Mouse (Mus musculus) gastrocnemius, adult 8-10 months (tissue): Measurements from ENCODE around the gene Rybp. TPM values are rescaled to one million over a fixed set of nuclear protein-coding genes. Genes with fewer than 3 reads are reported as not detected.

Experiments
- DNase-seq, 2 experiments: peaks; one replicate each; pipeline ENCODE4 v3.0.0; 2022; ENCODE audit warnings: low spot score in 2 of 2
- total RNA-seq, 4 experiments: library from RNA; stranded (reverse); gene quantifications; 2 replicates each; pipeline ENCODE4 v1.2.4; 2022

The Rybp gene
- 1 to 10 TPM; 4.0 to 5.4 (median 4.9) TPM for total RNA-seq

DNA sequence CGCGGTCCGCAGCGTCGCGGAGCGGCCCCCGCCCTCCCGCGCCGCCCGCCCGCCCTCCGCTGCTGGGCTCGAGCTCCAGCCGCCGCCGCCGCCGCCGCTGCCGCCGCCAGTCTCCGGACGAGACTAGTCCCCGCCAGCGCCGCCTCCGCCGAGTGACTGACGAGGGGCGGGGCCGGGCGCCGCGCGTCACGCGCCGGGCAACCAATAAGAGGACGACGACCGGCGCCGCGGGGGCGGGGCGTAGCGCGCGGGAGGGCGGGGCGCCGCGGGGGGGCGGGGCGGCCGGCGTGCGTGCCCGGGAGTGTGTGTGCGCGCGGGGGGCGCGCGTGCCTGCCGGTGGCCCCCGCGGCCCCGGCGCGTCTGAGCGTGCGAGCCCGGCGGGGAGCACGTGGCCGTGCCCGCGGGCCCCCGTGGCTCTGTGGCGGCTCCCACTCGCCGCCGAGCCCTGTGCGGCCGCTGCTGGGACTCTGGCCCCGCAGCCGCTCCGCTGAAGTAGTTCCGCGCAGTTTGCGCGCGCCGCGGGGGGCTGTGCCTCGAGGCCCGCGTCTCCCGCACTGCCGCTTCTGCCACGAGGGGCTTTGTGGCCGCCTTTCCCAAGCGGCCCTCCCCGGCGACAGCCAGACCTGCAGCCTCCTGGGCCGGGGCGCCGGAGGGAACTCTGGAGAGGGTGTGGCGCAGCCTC, at the start of gene Rybp:
TSS of gene Rybp (minus strand) at position 152 of the 682 bp plus-strand sequence.
- DNase-seq, result peak; percentile 92 to 95

GRCm38 (mm10) chr6:100336591-100337148, 49.4 kb upstream of the Rybp start:
- DNase-seq, result peak; percentile 6 to 30

GRCm38 (mm10) chr6:100335506-100336144, 48.3 kb upstream of the Rybp start:
- DNase-seq, result no peak

- no peak for DNase-seq
Measured at GRCm38 (mm10) chr6:100333745-100334144, 46.5 kb upstream of the Rybp start.

DNA sequence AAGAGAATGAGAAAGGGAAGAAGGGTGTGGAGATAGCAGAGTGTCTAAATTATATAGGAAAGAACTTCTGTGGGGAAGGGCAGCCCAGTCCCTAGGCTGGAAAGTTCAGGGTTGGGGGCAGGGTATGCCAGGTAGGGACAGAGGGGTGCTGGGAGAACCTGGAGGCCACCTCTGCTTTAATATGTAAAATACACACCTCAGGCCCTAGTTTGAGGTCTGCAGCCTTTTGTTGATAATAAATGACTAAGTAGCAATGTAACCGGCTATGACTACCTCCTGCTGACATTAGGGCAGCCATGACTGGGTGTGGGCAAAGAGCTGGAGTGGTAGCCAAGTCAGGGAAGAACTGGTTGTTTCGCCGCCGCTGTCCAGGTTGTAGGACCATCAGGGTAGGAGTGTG, 45.2 kb upstream of the Rybp start:
- no peak for DNase-seq

DNA sequence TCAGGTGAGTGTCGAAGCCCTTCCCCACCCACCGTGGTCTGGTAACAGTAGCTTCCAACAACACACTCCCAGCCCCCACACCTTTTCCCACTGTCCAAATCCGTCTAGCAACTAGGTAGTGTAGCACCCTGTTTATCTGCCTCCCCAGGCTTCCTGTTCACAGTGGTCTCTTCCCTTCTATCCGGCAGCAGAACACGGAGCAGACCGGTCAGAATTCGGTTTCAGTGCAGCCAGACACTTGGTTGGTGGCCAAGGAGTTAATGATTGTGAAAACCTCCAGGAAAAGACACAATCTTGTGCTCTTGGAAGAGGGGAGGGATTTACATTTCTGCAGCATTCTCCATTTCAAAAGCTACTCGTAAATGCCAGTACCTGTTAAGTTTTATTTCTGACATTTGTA, 44.3 kb upstream of the Rybp start:
- DNase-seq, result no peak

- no peak for DNase-seq
Measured at GRCm38 (mm10) chr6:100331055-100331454, 43.8 kb upstream of the Rybp start.

DNA sequence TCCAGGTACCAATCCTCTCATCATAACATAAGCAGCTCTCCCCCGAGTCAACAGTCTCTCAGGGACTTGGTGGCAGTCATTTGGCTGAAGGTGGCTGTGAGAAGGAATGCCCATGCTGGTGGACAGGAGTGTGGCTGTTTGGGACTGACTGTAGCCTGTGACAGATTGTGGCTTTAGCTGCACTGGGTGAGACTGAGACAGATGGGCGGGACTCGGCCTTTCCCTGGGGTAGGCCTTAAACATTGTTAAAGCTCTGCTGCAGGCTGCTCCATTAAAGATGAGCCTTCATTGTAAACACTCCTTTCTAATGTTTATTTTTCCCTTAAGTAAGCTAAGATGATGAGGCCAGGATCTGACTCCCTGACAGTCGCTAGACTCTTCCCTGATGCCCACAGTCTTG, 42.3 kb upstream of the Rybp start:
- DNase-seq, result no peak

DNA sequence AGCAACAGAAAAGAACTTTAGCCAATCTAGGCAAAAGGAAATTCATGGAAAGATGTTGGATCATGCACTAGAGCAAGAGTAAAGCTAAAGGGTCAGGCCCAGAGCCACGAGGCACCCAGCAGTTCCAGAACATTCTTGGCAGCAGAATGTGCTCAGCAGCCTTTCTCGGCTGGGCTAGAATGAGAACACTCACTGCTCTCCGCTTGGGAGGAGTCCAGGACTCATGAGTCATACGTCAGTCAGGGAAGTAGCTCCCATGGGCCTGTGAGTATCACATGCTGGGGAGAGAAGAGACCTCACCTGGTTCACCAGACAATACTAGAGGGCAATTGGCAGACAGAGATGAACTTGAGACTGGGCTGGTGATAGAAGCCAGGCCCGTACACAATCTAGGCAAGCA, 39.8 kb upstream of the Rybp start:
- DNase-seq, result peak; percentile 75 to 81

DNA sequence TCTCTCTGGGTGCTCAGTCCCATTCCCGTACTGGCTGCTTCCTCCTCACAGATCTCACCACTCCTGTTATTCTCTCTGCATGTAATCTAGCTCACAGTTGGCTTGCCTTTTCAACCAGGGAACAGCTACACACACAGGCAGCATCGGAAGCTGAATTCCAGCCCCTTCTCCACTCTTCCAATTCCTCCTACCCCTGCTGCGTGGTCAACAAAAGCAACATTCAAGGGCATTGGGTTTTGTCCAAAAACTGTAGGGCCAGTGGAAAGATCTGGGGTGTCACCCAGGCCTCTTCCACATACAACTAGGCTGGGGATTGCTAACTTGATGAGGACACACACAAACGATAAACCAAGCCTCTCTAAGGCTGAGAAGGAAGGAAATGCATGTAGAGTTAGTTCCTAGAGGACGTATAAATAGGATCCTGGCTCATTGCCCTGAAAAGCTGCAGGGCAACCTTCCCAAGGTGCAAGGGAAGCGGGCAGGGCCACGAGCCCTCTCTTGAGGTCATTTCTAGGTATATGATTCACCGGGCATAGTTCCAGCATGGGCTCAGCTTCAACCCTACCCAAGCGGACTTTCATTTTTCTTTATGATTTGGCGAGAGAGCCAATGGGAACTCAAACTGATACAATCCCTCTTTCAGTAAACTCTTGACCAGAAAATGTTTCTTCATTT, 36.6 kb upstream of the Rybp start:
- DNase-seq, result no peak

DNA sequence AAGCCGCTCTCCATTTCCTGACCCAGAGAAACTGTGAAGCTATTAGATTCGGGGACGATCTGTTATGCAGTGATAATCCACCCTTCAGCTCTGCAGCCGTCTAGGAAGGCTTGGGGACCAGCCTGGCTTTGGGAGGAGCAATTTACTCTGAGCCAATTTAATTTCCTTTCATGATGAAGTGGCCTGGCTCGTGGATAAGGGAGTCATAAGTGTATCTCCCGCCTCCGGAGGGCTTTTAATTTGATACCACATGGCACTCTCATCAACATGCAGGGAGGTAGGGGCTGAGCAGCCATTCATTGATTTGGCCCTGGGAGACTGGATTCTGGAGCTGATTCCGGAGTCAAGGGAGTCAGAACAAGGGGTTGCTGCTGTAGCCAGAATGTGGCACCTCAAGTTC, 35.3 kb upstream of the Rybp start:
- DNase-seq, result no peak

GRCm38 (mm10) chr6:100322145-100322544, 34.9 kb upstream of the Rybp start:
- no peak for DNase-seq

GRCm38 (mm10) chr6:100314201-100314600, 26.9 kb upstream of the Rybp start:
- DNase-seq, result no peak

GRCm38 (mm10) chr6:100311167-100311566, 23.9 kb upstream of the Rybp start:
- no peak for DNase-seq

GRCm38 (mm10) chr6:100304831-100305230, 17.5 kb upstream of the Rybp start:
- no peak for DNase-seq

GRCm38 (mm10) chr6:100301410-100302108, 14.3 kb upstream of the Rybp start:
- no peak for DNase-seq

- DNase-seq, result no peak
Measured at GRCm38 (mm10) chr6:100300831-100301230, 13.5 kb upstream of the Rybp start.

DNA sequence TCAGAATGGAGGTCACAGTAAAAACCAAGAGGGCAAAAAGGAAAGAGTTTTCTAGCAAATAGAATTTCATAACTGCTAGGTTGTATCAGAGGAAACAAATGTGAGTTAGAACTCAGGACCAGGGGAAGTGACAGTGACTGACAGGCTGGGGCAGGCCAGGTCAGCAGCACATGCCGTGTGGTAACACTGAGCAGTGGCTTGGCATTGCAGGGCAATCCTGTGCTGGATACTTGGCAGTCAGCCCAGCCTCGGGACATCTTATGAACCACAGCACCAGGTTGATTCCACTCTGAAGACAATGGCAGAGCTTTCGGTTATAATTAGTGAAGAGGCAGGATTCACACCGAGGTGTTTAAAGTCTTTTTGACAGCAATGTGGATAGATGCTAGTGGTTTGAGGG, 11.7 kb upstream of the Rybp start:
- DNase-seq, result no peak

GRCm38 (mm10) chr6:100297536-100297935, 10.3 kb upstream of the Rybp start:
- no peak for DNase-seq

DNA sequence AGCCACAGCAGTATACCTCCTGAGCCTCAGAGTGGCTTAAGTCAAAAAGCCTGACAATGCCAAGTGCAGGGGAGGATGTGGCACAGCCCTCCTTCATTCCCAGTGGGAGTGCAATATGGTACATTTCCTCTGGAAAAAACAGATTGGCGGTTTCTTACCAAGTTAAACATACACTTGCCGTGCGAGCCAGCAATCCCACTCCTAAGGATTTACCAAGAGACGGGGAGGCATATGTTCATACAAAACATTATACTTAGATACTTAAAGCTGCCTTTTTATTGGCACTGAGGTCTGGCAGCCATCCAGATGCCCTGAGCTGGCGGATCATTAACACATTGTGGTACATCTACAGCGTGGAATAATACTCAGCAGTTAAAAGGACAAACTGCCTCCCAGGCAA, 5.1 kb upstream of the Rybp start:
- no peak for DNase-seq

- DNase-seq, result no peak
Measured at GRCm38 (mm10) chr6:100289058-100289457, 1.8 kb upstream of the Rybp start.

DNA sequence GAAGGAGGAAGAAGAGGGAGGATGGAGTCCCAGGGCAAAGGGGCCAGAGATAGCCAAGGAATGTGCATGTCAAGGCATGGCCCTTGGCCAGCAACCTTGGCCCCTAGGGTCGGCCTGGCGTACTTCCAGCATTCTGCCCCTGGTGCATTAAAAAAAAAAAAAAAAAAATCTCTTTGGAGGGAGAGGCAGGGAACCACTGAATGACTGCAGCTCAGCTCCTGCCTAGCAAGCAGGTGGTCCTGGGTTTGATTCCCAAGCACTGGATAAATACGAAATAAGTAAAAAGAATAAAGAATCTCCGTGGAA, 1.4 kb upstream of the Rybp start:
- DNase-seq, result no peak
